Mouse (Mus musculus) ES-Bruce4 (cell line): ENCODE data around the gene Urb1. TPM values are rescaled to one million over a fixed set of nuclear protein-coding genes. Genes with fewer than 3 reads are reported as not detected.

Experiments used
- H3K27ac ChIP-seq: 2 replicates; pipeline ENCODE4 v1.5.1; 2012; ENCODE audit warnings: low read length, inconsistent platforms; ENCODE audit not compliant: insufficient read depth
- H3K27me3 ChIP-seq: 2 replicates; pipeline ENCODE4 v1.6.1; 2012; ENCODE audit warnings: mild to moderate bottlenecking, low read length, inconsistent platforms; ENCODE audit not compliant: control insufficient read depth, poor library complexity, insufficient read depth, severe bottlenecking
- H3K36me3 ChIP-seq: 2 replicates; pipeline ENCODE4 v1.6.1; 2012; ENCODE audit warnings: inconsistent platforms, mild to moderate bottlenecking, low read length, moderate library complexity; ENCODE audit not compliant: control insufficient read depth, poor library complexity, insufficient read depth, severe bottlenecking
- H3K4me1 ChIP-seq: one replicate; pipeline ENCODE4 v1.8.1; 2011; ENCODE audit warnings: low read length; ENCODE audit not compliant: control insufficient read depth, insufficient read depth
- H3K4me3 ChIP-seq: 2 replicates; pipeline ENCODE4 v1.5.1; 2011; ENCODE audit warnings: low read depth, mild to moderate bottlenecking, low read length
- H3K9ac ChIP-seq: 2 replicates; pipeline ENCODE4 v1.6.1; 2012; ENCODE audit warnings: low read depth, mild to moderate bottlenecking, inconsistent platforms; ENCODE audit not compliant: poor library complexity, severe bottlenecking
- H3K9me3 ChIP-seq: replicated peaks from 2 replicates; pipeline ENCODE4 v1.6.1; 2012; ENCODE audit warnings: mild to moderate bottlenecking, low read length, inconsistent platforms; ENCODE audit not compliant: control insufficient read depth, poor library complexity, insufficient read depth, severe bottlenecking
- CTCF ChIP-seq: IDR thresholded peaks from one replicate; pipeline ENCODE4 v1.8.1; 2011; ENCODE audit warnings: low read depth, low read length
- EP300 ChIP-seq: IDR thresholded peaks from 2 replicates; pipeline ENCODE4 v1.6.1; 2011; ENCODE audit warnings: low read depth, low read length; ENCODE audit not compliant: insufficient read depth
- POLR2A ChIP-seq: IDR thresholded peaks from one replicate; pipeline ENCODE4 v1.8.1; 2011; ENCODE audit warnings: low read length; ENCODE audit not compliant: insufficient read depth
- polyA plus RNA-seq: library from polyadenylated mRNA; stranded (reverse); fragments of >200 nt; gene quantifications from 2 replicates; pipeline ENCODE4 v1.2.4, GENCODE M21; 2011; ENCODE audit warnings: low read depth; ENCODE audit not compliant: missing spikeins, insufficient read depth, insufficient read length

Gene Urb1
- polyA plus RNA-seq, 1 experiment: 24.4 TPM

GRCm38 (mm10) chr16:90792066-90792465 is 18.1 kb downstream of the Urb1 start:
- TF ChIP-seq POLR2A: no peak
- no peak for TF ChIP-seq EP300
- TF ChIP-seq CTCF: no peak
- H3K36me3 ChIP-seq: peaks cover 41% of the 10 kb centered on the region

GRCm38 (mm10) chr16:90790946-90791345 is 19.3 kb downstream of the Urb1 start:
- Histone ChIP-seq H3K27ac (no peak overlapping the region), H3K36me3 (peaks cover 49% of the 10 kb centered on the region)
- no peak for TF ChIP-seq CTCF
- TF ChIP-seq POLR2A: no peak
- no peak for TF ChIP-seq EP300

More at GRCm38 (mm10) chr16:90792066-90792465, 18.1 kb downstream of the Urb1 start:
- no peaks in the 10 kb centered on the region for H3K27me3 ChIP-seq
- H3K4me3 ChIP-seq: no peak overlapping the region
- no peak overlapping the region for H3K27ac ChIP-seq
- H3K4me1 ChIP-seq: no peaks in the 10 kb centered on the region
- H3K9ac ChIP-seq: no peak overlapping the region
- no peaks in the 10 kb centered on the region for H3K9me3 ChIP-seq

GRCm38 (mm10) chr16:90788580-90788979 is 21.6 kb downstream of the Urb1 start:
- H3K4me1 ChIP-seq: no peaks in the 10 kb centered on the region
- H3K27me3 ChIP-seq: no peaks in the 10 kb centered on the region
- peaks cover 47% of the 10 kb centered on the region for H3K36me3 ChIP-seq
- no peak overlapping the region for H3K9ac ChIP-seq
- TF ChIP-seq EP300: no peak
- TF ChIP-seq CTCF: no peak
- no peak for TF ChIP-seq POLR2A
- H3K27ac ChIP-seq: no peak overlapping the region
- no peak overlapping the region for H3K4me3 ChIP-seq
- H3K9me3 ChIP-seq: no peaks in the 10 kb centered on the region

More at GRCm38 (mm10) chr16:90790946-90791345, 19.3 kb downstream of the Urb1 start:
- Histone ChIP-seq H3K27me3 (no peaks in the 10 kb centered on the region), H3K4me3 (no peak overlapping the region), H3K9me3 (no peaks in the 10 kb centered on the region), H3K9ac (no peak overlapping the region), H3K4me1 (no peaks in the 10 kb centered on the region)

GRCm38 (mm10) chr16:90785257-90785656 is 25.0 kb downstream of the Urb1 start:
- Histone ChIP-seq H3K9me3 (no peaks in the 10 kb centered on the region), H3K9ac (no peak overlapping the region), H3K27ac (no peak overlapping the region), H3K27me3 (no peaks in the 10 kb centered on the region), H3K36me3 (peaks cover 44% of the 10 kb centered on the region), H3K4me1 (no peaks in the 10 kb centered on the region), H3K4me3 (no peak overlapping the region)
- no peak for TF ChIP-seq CTCF
- TF ChIP-seq POLR2A: no peak
- no peak for TF ChIP-seq EP300

GRCm38 (mm10) chr16:90783302-90783701 is 26.9 kb downstream of the Urb1 start:
- Histone ChIP-seq H3K9me3 (no peaks in the 10 kb centered on the region), H3K9ac (no peak overlapping the region), H3K36me3 (peaks cover 32% of the 10 kb centered on the region), H3K4me1 (no peaks in the 10 kb centered on the region), H3K27ac (no peak overlapping the region), H3K4me3 (no peak overlapping the region), H3K27me3 (no peaks in the 10 kb centered on the region)
- TF ChIP-seq CTCF: no peak
- no peak for TF ChIP-seq EP300
- TF ChIP-seq POLR2A: no peak

- H3K9me3 ChIP-seq: no peaks in the 10 kb centered on the region
- H3K27me3 ChIP-seq: no peaks in the 10 kb centered on the region
- no peak overlapping the region for H3K27ac ChIP-seq
- H3K9ac ChIP-seq: no peak overlapping the region
- peaks cover 7% of the 10 kb centered on the region for H3K36me3 ChIP-seq
- H3K4me3 ChIP-seq: no peak overlapping the region
- no peak for TF ChIP-seq POLR2A
- TF ChIP-seq CTCF: no peak
- no peak for TF ChIP-seq EP300
- H3K4me1 ChIP-seq: no peaks in the 10 kb centered on the region
These were observed 30.4 kb downstream of the Urb1 start for GRCm38 (mm10) chr16:90779783-90780182.
